Mouse (Mus musculus) heart, postnatal 0 days (tissue): ENCODE measurements around the gene Arnt. TPM values are rescaled to one million over a fixed set of nuclear protein-coding genes. Genes with fewer than 3 reads are reported as not detected.

Experiments used
- ATAC-seq: fragments of 200-750 bp; cut with Nextera tagmentation; 2 replicates; pipeline ENCODE4 v1.8.0; 2017; ENCODE audit warnings: low read depth, moderate number of reproducible peaks, moderate library complexity; ENCODE audit not compliant: insufficient read depth
- DNase-seq: peaks from one replicate; pipeline ENCODE4 v3.0.0-alpha.2; 2016; ENCODE audit warnings: low spot score
- H3K27ac ChIP-seq: fragments of 300-500 bp; sonication (generic); 2 replicates; pipeline ENCODE4 v1.5.1; 2014; ENCODE audit warnings: low read depth, mild to moderate bottlenecking
- H3K27me3 ChIP-seq: fragments of 300-500 bp; sonication (generic); 2 replicates; pipeline ENCODE4 v1.6.1; 2014; ENCODE audit warnings: low read length, mixed read lengths; ENCODE audit not compliant: control insufficient read depth, insufficient read depth
- H3K36me3 ChIP-seq: fragments of 300-500 bp; sonication (generic); replicated peaks from 2 replicates; pipeline ENCODE4 v1.6.1; 2014; ENCODE audit warnings: low read length, mixed read lengths; ENCODE audit not compliant: control insufficient read depth, insufficient read depth
- H3K4me1 ChIP-seq: fragments of 300-500 bp; sonication (generic); 2 replicates; pipeline ENCODE4 v1.6.1; 2014; ENCODE audit warnings: antibody characterized with exemption; ENCODE audit not compliant: control insufficient read depth, insufficient read depth
- H3K4me2 ChIP-seq: fragments of 300-500 bp; sonication (generic); 2 replicates; pipeline ENCODE4 v1.6.1; 2014; ENCODE audit warnings: low read depth, mild to moderate bottlenecking, low read length, moderate library complexity
- H3K4me3 ChIP-seq: fragments of 300-500 bp; sonication (generic); 2 replicates; pipeline ENCODE4 v1.5.1; 2014; ENCODE audit warnings: low read depth, low read length
- H3K9ac ChIP-seq: fragments of 300-500 bp; sonication (generic); replicated peaks from 2 replicates; pipeline ENCODE4 v1.6.1; 2014; ENCODE audit warnings: low read depth, low read length, mixed read lengths
- H3K9me3 ChIP-seq: fragments of 300-500 bp; sonication (generic); replicated peaks from 2 replicates; pipeline ENCODE4 v1.6.1; 2016; ENCODE audit warnings: low read length; ENCODE audit not compliant: control insufficient read depth
- CTCF ChIP-seq: IDR thresholded peaks from 2 replicates; pipeline ENCODE4 v1.5.1; 2016; ENCODE audit warnings: antibody characterized with exemption, control low read depth, low read depth
- EP300 ChIP-seq: IDR thresholded peaks from 2 replicates; pipeline ENCODE4 v1.6.1; 2016; ENCODE audit warnings: antibody characterized with exemption, low read depth
- WGBS: fragments of 180-500 bp; shearing (Covaris S2); extraction: QIAGEN DNeasy Blood & Tissue Kit; methylation state at CpG from one replicate; pipeline ENCODE4 v1.1.7; 2014; 5-methylcytosine and 5-hydroxymethylcytosine counted together
- polyA plus RNA-seq: library from polyadenylated mRNA; unstranded; fragments of >200 nt; fragmentation: Nextera tagmentation; extraction: Ambion mirVana; gene quantifications from 2 replicates; pipeline ENCODE4 v1.2.1, GENCODE M21; 2015
- total RNA-seq: library from RNA; depleted of rRNA; stranded (reverse); fragments of >200 nt; gene quantifications from 2 replicates; pipeline ENCODE4 v1.2.3, GENCODE M21; 2014; ENCODE audit warnings: low replicate concordance; rRNA removed

Arnt gene
- total and polyA plus RNA-seq, 2 experiments from 2014 or later, result 22.4 to 23.0 TPM

GRCm38 (mm10) chr3:95542171-95542570 lies 108.0 kb downstream of the Arnt start:
- TF ChIP-seq CTCF (no peak), EP300 (no peak)
- H3K27me3 ChIP-seq, result no peaks in the 10 kb centered on the region

GRCm38 (mm10) chr3:95542981-95543380 lies 108.8 kb downstream of the Arnt start:
- DNase-seq (no peak), ATAC-seq (no peak)
- TF ChIP-seq EP300 (no peak), CTCF (no peak)
- H3K4me1 ChIP-seq, result no peaks in the 10 kb centered on the region
- 66% methylated on average over 7 of the region's 7 CpGs for WGBS
- no peak overlapping the region for H3K4me2 ChIP-seq
- H3K9me3 ChIP-seq, result no peaks in the 10 kb centered on the region
- no peaks in the 10 kb centered on the region for H3K27me3 ChIP-seq
- no peak overlapping the region for H3K9ac ChIP-seq
- H3K36me3 ChIP-seq, result no peaks in the 10 kb centered on the region
- no peak overlapping the region for H3K4me3 ChIP-seq
- no peak overlapping the region for H3K27ac ChIP-seq

More at GRCm38 (mm10) chr3:95542171-95542570, 108.0 kb downstream of the Arnt start:
- Histone ChIP-seq H3K4me3 (no peak overlapping the region), H3K9me3 (no peaks in the 10 kb centered on the region), H3K36me3 (no peaks in the 10 kb centered on the region), H3K4me1 (no peaks in the 10 kb centered on the region), H3K4me2 (no peak overlapping the region), H3K9ac (no peak overlapping the region), H3K27ac (no peak overlapping the region)
- no peak for DNase-seq
- ATAC-seq, result no peak

Other genes with a start within 250 kb of the Arnt start
- 6.6 and 7.2 TPM in 2 replicates for gene Gabpb2, start 216.5 kb upstream of the Arnt start, total RNA-seq
- gene Gabpb2, start 216.5 kb upstream of the Arnt start, polyA plus RNA-seq, result 3.1 TPM in 2 replicates
- 75.5 and 78.2 TPM in 2 replicates for gene Cdc42se1, start 205.7 kb upstream of the Arnt start, total RNA-seq
- gene Cdc42se1, start 205.7 kb upstream of the Arnt start, polyA plus RNA-seq, result 33.6 TPM in 2 replicates
- 4.3 and 6.1 TPM in 2 replicates for gene Mllt11, start 202.2 kb upstream of the Arnt start, total RNA-seq
- 8.9 and 9.0 TPM in 2 replicates for gene Mllt11, start 202.2 kb upstream of the Arnt start, polyA plus RNA-seq
- gene Gm128, start 192.8 kb upstream of the Arnt start, total RNA-seq, result 1.1 TPM in 1 of 2 replicates, not detected in the other
- gene Gm128, start 192.8 kb upstream of the Arnt start, polyA plus RNA-seq, result 0.07 TPM in 1 of 2 replicates, not detected in the other
- gene Bnipl, start 183.2 kb upstream of the Arnt start, total RNA-seq, result 3.9 TPM in 1 of 2 replicates, not detected in the other
- gene Bnipl, start 183.2 kb upstream of the Arnt start, polyA plus RNA-seq, result not detected in 2 replicates
- gene Mindy1, start 153.0 kb upstream of the Arnt start, total RNA-seq, result 28.0 and 64.4 TPM in 2 replicates
- gene Mindy1, start 153.0 kb upstream of the Arnt start, polyA plus RNA-seq, result 27.8 and 28.4 TPM in 2 replicates
- gene Prune1, start 152.3 kb upstream of the Arnt start, total RNA-seq, result 28.6 and 35.6 TPM in 2 replicates
- 22.5 and 23.0 TPM in 2 replicates for gene Prune1, start 152.3 kb upstream of the Arnt start, polyA plus RNA-seq
- gene Anxa9, start 127.2 kb upstream of the Arnt start, total RNA-seq, result 0.11 and 0.15 TPM in 2 replicates
- gene Anxa9, start 127.2 kb upstream of the Arnt start, polyA plus RNA-seq, result 0.49 and 0.67 TPM in 2 replicates
- gene Cers2, start 119.6 kb upstream of the Arnt start, total RNA-seq, result 108 and 126 TPM in 2 replicates
- gene Cers2, start 119.6 kb upstream of the Arnt start, polyA plus RNA-seq, result 88.4 and 89.4 TPM in 2 replicates
- gene Setdb1, start 77.2 kb upstream of the Arnt start, total RNA-seq, result 9.5 and 11.3 TPM in 2 replicates
- gene Setdb1, start 77.2 kb upstream of the Arnt start, polyA plus RNA-seq, result 7.9 and 8.0 TPM in 2 replicates
- gene 4930558C23Rik, start 31.5 kb upstream of the Arnt start, total RNA-seq, result not detected in 2 replicates
- gene 4930558C23Rik, start 31.5 kb upstream of the Arnt start, polyA plus RNA-seq, result not detected in 2 replicates
- 5.4 and 11.6 TPM in 2 replicates for gene Ctsk, start 64.9 kb downstream of the Arnt start, total RNA-seq
- gene Ctsk, start 64.9 kb downstream of the Arnt start, polyA plus RNA-seq, result 18.9 and 19.7 TPM in 2 replicates
- 6.4 and 9.9 TPM in 2 replicates for gene Ctss, start 92.4 kb downstream of the Arnt start, total RNA-seq
- 17.0 and 17.5 TPM in 2 replicates for gene Ctss, start 92.4 kb downstream of the Arnt start, polyA plus RNA-seq
- gene Hormad1, start 125.3 kb downstream of the Arnt start, total RNA-seq, result not detected in 2 replicates
- gene Hormad1, start 125.3 kb downstream of the Arnt start, polyA plus RNA-seq, result not detected in 2 replicates
- 11.2 and 15.2 TPM in 2 replicates for gene Golph3l, start 154.5 kb downstream of the Arnt start, total RNA-seq
- 18.0 and 21.0 TPM in 2 replicates for gene Golph3l, start 154.5 kb downstream of the Arnt start, polyA plus RNA-seq
- 43.3 and 49.6 TPM in 2 replicates for gene Ensa, start 190.6 kb downstream of the Arnt start, total RNA-seq
- gene Ensa, start 190.6 kb downstream of the Arnt start, polyA plus RNA-seq, result 38.5 and 40.6 TPM in 2 replicates
- gene Mcl1, start 224.4 kb downstream of the Arnt start, total RNA-seq, result 213 and 278 TPM in 2 replicates
- gene Mcl1, start 224.4 kb downstream of the Arnt start, polyA plus RNA-seq, result 50.1 and 51.9 TPM in 2 replicates